Mouse (Mus musculus) midbrain, embryonic 15.5 days (tissue): ENCODE results near the gene Aldh3a2. TPM values are rescaled to one million over a fixed set of nuclear protein-coding genes. Genes with fewer than 3 reads are reported as not detected.

Experiments
- ATAC-seq: fragments of 200-750 bp; cut with Nextera tagmentation; replicated peaks from 2 replicates; pipeline ENCODE4 v1.8.0; 2017; ENCODE audit warnings: moderate TSS enrichment
- H3K27ac ChIP-seq: fragments of 300-500 bp; sonication (generic); 2 replicates; pipeline ENCODE4 v1.5.1; 2015; ENCODE audit warnings: mild to moderate bottlenecking, inconsistent platforms
- H3K27me3 ChIP-seq: fragments of 300-500 bp; sonication (generic); replicated peaks from 2 replicates; pipeline ENCODE4 v1.6.1; 2015; ENCODE audit warnings: inconsistent platforms
- H3K36me3 ChIP-seq: fragments of 300-500 bp; sonication (generic); replicated peaks from 2 replicates; pipeline ENCODE4 v1.6.1; 2015; ENCODE audit warnings: inconsistent platforms
- H3K4me1 ChIP-seq: fragments of 300-500 bp; sonication (generic); 2 replicates; pipeline ENCODE4 v1.6.1; 2015; ENCODE audit warnings: inconsistent platforms
- H3K4me2 ChIP-seq: fragments of 300-500 bp; sonication (generic); 2 replicates; pipeline ENCODE4 v1.6.1; 2015; ENCODE audit warnings: inconsistent platforms, mild to moderate bottlenecking, moderate library complexity
- H3K4me3 ChIP-seq: fragments of 300-500 bp; sonication (generic); 2 replicates; pipeline ENCODE4 v1.5.1; 2015; ENCODE audit warnings: mild to moderate bottlenecking, inconsistent platforms
- H3K9ac ChIP-seq: fragments of 300-500 bp; sonication (generic); 2 replicates; pipeline ENCODE4 v1.6.1; 2015; ENCODE audit warnings: mild to moderate bottlenecking, inconsistent platforms
- H3K9me3 ChIP-seq: fragments of 300-500 bp; sonication (generic); 2 replicates; pipeline ENCODE4 v1.6.1; 2016; ENCODE audit warnings: inconsistent platforms
- WGBS: fragments of 180-500 bp; shearing (Covaris S2); methylation state at CpG from one replicate; pipeline ENCODE4 v1.1.7; 2015; ENCODE audit warnings: mixed read lengths; 5-methylcytosine and 5-hydroxymethylcytosine counted together
- polyA plus RNA-seq: library from polyadenylated mRNA; unstranded; fragments of >200 nt; fragmentation: Nextera tagmentation; extraction: Ambion mirVana; gene quantifications from 2 replicates; pipeline ENCODE4 v1.2.1, GENCODE M21; 2015

Aldh3a2 gene
- polyA plus RNA-seq, 1 experiment from 2014 or later, result 27.0 TPM

- H3K27ac ChIP-seq, result no peak overlapping the region
- H3K36me3 ChIP-seq, result no peaks in the 10 kb centered on the region
Observed at GRCm38 (mm10) chr11:61225511-61225910, 41.8 kb downstream of the Aldh3a2 start.

GRCm38 (mm10) chr11:61224907-61225306, 42.4 kb downstream of the Aldh3a2 start:
- ATAC-seq, result no peak
- no peaks in the 10 kb centered on the region for H3K9me3 ChIP-seq
- H3K4me3 ChIP-seq, result no peak overlapping the region
- H3K9ac ChIP-seq, result no peak overlapping the region
- H3K27ac ChIP-seq, result no peak overlapping the region
- no peak overlapping the region for H3K4me2 ChIP-seq
- 85% methylated on average over 10 of the region's 10 CpGs for WGBS
- no peaks in the 10 kb centered on the region for H3K36me3 ChIP-seq
- no peaks in the 10 kb centered on the region for H3K4me1 ChIP-seq
- H3K27me3 ChIP-seq, result no peaks in the 10 kb centered on the region

More at GRCm38 (mm10) chr11:61225511-61225910, 41.8 kb downstream of the Aldh3a2 start:
- Histone ChIP-seq H3K4me1 (no peaks in the 10 kb centered on the region), H3K27me3 (no peaks in the 10 kb centered on the region), H3K4me3 (no peak overlapping the region), H3K9me3 (no peaks in the 10 kb centered on the region), H3K9ac (no peak overlapping the region), H3K4me2 (no peak overlapping the region)
- no peak for ATAC-seq
- WGBS, result 80% methylated on average over 4 of the region's 4 CpGs

DNA sequence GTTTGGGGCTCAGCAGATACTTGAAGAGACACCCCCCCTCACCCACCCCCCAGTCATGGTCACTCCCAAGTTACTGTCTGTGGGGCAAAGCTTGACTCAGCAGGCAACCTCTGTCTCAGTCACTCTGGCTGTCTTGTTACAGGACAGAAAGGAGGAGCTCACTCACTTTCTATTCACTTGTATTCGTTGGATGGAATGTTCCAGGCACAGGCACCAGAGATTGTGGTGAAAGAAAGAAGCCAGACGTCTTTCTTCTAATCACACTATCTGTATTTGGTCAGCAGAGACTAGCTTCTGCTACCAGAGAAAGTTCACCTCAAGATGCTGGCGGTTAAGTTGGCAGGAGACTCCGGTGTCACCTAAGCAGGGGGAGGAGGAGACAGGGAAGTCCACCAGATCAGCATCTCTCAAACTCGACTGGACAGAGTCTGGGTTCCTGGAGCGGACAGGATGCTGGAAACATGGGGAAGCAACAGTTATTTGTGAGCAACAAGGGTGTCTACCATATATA, 43.0 kb downstream of the Aldh3a2 start:
- no peaks in the 10 kb centered on the region for H3K4me1 ChIP-seq
- H3K36me3 ChIP-seq, result no peaks in the 10 kb centered on the region
- no peak overlapping the region for H3K4me3 ChIP-seq
- WGBS, result 77% methylated on average over 6 of the region's 6 CpGs
- no peak overlapping the region for H3K4me2 ChIP-seq
- no peak overlapping the region for H3K27ac ChIP-seq
- H3K9ac ChIP-seq, result no peak overlapping the region
- H3K9me3 ChIP-seq, result no peaks in the 10 kb centered on the region
- H3K27me3 ChIP-seq, result no peaks in the 10 kb centered on the region
- ATAC-seq, result no peak

DNA sequence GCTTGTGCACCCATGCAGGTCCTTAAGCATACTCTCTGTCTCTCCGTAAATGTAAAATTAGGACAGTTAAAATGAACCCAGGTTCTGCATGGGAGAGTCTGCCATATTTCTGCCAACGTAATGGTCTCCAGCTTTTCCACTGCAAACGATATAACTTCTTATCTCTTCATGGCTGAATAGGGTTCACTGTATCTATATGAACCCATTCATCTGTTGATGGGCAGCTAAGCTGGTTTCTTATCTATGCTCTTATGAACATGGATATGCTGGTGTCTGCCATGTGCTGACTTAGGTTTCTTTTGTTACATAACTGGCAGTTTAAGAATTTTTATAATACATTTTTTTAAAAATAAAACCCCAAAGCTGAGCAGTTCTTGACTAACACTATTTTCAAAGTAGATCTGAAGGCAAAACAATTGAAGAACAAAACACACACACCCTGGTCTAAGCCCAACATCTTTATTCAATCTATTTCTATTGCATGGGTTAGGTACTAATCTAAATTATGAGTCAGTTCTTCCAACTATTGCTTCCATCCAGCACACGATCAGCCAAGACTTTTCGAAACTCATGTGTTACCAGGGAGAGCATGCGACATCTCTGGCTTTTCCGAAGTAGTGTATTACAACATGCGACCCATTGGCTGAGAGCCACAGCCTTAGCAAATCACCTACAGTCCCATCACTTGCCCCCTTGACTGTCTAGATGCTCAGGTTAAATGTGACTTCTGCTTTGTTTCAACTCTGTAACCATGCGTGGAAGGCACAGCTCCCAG, 44.1 kb downstream of the Aldh3a2 start:
- Histone ChIP-seq H3K27me3 (no peaks in the 10 kb centered on the region), H3K4me3 (no peak overlapping the region), H3K4me1 (no peaks in the 10 kb centered on the region), H3K27ac (no peak overlapping the region), H3K9me3 (no peaks in the 10 kb centered on the region), H3K9ac (no peak overlapping the region), H3K36me3 (no peaks in the 10 kb centered on the region), H3K4me2 (no peak overlapping the region)
- no peak for ATAC-seq
- WGBS, result 88% methylated on average over 9 of the region's 9 CpGs

DNA sequence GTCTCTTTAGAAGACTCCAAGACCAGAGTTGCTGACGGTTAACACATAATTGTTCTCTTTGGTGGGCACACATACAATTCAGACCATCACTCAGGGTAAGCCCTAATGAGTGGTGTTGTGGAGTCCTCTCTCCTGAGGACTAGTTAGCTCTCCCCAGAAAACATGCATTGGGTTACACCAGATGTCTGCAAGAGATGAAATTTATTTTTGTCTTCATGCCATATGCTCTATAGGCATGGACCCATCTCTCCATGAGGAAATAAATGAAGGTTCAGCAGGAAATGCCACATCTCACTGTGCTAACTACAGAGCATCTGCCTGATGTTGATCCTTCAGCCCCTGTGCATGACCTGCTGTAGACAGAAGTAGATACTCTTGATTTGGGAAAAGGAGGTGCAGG, 45.3 kb downstream of the Aldh3a2 start:
- Histone ChIP-seq H3K9me3 (no peaks in the 10 kb centered on the region), H3K4me3 (no peak overlapping the region), H3K36me3 (no peaks in the 10 kb centered on the region), H3K4me2 (no peak overlapping the region), H3K4me1 (no peaks in the 10 kb centered on the region), H3K27me3 (no peaks in the 10 kb centered on the region), H3K9ac (no peak overlapping the region), H3K27ac (no peak overlapping the region)
- no peak for ATAC-seq
- 90% methylated on average over 1 of the region's 1 CpGs for WGBS

DNA sequence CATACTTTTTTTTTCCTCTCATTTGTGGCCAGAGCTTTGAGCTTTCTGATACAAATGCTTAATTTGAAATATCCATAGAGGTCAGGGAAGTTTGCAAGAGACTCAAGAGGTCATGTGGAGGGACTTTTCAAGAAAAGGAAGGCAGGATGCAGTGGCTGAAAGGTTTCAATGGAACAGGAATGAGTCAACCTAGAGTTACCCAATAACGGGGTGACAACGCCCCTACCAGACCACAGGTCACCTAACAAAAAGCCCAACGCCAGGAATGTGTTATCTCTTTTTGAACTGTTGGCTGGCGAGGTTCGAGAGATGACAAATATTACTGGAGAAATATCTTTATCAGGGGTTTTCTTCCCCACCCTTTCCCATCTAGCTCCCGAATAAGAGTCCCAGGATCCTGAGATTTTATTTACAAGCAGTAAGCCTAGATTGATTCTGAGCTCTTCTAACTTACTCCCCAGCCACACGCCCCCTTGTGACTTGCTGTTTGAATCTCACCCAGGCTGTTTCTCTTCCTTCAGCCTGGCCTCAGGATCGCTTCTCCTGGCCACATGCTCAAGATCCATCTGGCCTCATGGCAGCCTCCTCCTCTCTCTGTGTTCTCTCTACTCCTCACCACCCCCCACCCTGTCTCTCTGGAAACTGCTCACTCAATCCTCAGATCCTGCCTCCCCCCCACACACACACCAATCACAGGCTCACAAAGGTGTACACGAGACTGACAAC, 46.9 kb downstream of the Aldh3a2 start:
- WGBS, result 69% methylated on average over 9 of the region's 9 CpGs
- no peak overlapping the region for H3K4me2 ChIP-seq

DNA sequence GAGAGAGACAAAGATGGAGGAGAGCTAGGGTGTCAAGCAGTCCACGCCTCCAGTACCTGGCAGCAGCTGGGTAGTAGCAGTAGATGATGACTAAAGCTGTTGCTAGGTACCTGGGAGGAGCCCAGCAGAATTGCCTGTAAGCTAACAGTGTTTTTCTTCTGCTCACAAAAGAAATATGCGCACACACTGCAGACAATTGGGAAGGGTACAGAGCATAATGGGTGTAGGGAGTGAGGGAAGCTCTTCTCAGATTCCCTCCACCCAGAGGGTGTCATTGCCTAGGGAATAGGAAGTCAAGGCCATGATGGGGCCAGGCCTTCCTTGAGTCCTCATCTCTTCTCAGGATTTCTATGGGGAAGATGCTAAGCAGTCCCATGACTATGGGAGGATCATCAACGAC, 51.3 kb downstream of the Aldh3a2 start:
- H3K27ac ChIP-seq, result no peak overlapping the region
- no peak overlapping the region for H3K4me3 ChIP-seq
- H3K36me3 ChIP-seq, result no peaks in the 10 kb centered on the region
- no peaks in the 10 kb centered on the region for H3K9me3 ChIP-seq
- H3K9ac ChIP-seq, result no peak overlapping the region
- H3K27me3 ChIP-seq, result no peaks in the 10 kb centered on the region
- H3K4me2 ChIP-seq, result no peak overlapping the region
- no peak for ATAC-seq
- H3K4me1 ChIP-seq, result no peaks in the 10 kb centered on the region
- 95% methylated on average over 3 of the region's 3 CpGs for WGBS

More for the DNA sequence above, 46.9 kb downstream of the Aldh3a2 start:
- H3K27ac ChIP-seq, result no peak overlapping the region
- H3K4me1 ChIP-seq, result no peaks in the 10 kb centered on the region
- no peak overlapping the region for H3K9ac ChIP-seq
- H3K9me3 ChIP-seq, result no peaks in the 10 kb centered on the region
- no peaks in the 10 kb centered on the region for H3K36me3 ChIP-seq
- no peak for ATAC-seq
- no peak overlapping the region for H3K4me3 ChIP-seq
- H3K27me3 ChIP-seq, result no peaks in the 10 kb centered on the region

DNA sequence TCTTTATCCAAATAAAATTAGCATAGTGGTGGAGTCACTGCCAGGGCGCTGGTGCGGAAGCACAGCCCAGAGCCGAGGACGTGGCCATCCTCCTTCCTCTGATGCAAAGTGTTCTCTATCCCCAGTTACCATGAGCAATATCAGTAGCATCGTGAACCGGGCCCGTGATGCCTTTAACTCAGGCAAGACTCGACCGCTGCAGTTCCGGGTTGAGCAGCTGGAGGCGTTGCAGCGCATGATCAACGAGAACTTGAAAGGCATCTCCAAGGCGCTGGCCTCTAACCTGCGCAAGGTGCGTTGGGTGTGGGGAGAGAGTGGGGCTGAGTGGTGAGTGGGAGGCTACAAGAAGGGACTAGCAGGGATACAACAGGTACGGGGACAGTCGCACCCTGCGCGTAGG, 55.2 kb downstream of the Aldh3a2 start:
- Histone ChIP-seq H3K27me3 (no peaks in the 10 kb centered on the region), H3K4me1 (no peaks in the 10 kb centered on the region), H3K4me2 (no peak overlapping the region), H3K27ac (no peak overlapping the region), H3K36me3 (no peaks in the 10 kb centered on the region), H3K4me3 (no peak overlapping the region), H3K9me3 (no peaks in the 10 kb centered on the region), H3K9ac (no peak overlapping the region)
- ATAC-seq, result no peak
- 45% methylated on average over 20 of the region's 20 CpGs for WGBS

DNA sequence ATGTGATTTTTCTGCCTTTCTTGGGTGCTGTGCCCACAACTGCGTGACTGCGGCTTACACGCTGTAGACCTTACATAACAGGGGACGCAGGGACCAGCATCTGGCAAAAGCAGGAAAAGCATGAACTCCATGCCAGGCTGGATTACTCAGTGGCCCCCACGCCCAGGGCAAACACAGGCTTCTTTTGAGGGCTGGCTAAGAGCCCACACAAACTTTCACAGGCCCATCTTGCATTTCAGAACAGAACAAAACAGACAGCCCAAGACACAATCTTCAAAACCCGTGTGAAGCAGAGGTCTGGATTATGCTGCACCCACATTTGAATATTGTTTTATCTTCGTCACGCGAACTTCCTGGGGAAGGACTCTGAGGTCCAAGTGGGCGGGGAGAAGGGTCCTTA, 58.9 kb downstream of the Aldh3a2 start:
- Histone ChIP-seq H3K4me2 (no peak overlapping the region), H3K9me3 (no peaks in the 10 kb centered on the region), H3K27ac (no peak overlapping the region), H3K9ac (no peak overlapping the region), H3K4me1 (no peaks in the 10 kb centered on the region), H3K27me3 (no peaks in the 10 kb centered on the region), H3K36me3 (no peaks in the 10 kb centered on the region), H3K4me3 (no peak overlapping the region)
- WGBS, result 80% methylated on average over 10 of the region's 10 CpGs
- ATAC-seq, result no peak

DNA sequence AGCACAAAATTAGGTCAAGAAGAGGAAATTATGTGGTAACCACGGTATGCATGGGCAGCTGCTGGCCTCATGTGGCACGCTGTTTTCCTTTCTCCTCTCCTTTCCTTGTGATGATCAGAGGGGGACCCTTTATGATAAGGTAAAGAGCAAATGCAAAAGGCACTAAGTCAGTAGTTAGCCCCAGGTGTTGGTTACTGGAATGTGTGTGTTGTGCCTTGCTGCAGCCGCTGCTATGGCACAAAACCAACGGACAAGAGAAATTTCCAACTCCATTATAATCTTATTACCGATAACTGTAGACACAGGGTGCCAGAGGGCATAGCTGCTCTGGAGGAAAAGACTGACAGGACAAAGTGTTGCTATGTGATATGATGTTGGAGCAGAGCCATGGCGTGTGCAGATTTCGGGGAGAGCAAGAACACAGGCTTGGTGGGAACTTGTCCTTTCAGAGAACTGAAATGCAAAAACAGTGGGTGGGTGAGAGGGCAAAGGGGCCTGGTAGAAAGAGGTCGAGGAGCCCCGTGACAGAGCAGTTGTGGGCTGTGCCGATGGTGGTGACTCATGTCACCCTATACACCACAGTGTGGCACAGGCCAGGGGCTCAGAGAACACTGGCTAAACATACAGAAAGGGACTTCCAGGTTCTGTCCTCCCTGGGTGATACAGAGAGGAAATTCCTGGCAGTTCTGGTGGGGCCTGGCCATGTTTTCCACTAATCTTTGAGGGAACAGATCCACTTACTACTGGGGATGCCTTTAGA, 59.6 kb downstream of the Aldh3a2 start, which contains the start of gene Aldh3a1:
Gene Aldh3a1 (plus strand): TSS at position 51 of the 760 bp plus-strand sequence.
- Histone ChIP-seq H3K36me3 (no peaks in the 10 kb centered on the region), H3K4me3 (no peak within 1 kb of the TSS), H3K9ac (no peak within 1 kb of the TSS), H3K4me1 (no peaks in the 10 kb centered on the region), H3K4me2 (no peak within 1 kb of the TSS), H3K27ac (no peak within 1 kb of the TSS), H3K9me3 (no peaks in the 10 kb centered on the region), H3K27me3 (no peaks in the 10 kb centered on the region)
- 73% methylated on average over 10 of the region's 10 CpGs for WGBS
- ATAC-seq, result no peak

DNA sequence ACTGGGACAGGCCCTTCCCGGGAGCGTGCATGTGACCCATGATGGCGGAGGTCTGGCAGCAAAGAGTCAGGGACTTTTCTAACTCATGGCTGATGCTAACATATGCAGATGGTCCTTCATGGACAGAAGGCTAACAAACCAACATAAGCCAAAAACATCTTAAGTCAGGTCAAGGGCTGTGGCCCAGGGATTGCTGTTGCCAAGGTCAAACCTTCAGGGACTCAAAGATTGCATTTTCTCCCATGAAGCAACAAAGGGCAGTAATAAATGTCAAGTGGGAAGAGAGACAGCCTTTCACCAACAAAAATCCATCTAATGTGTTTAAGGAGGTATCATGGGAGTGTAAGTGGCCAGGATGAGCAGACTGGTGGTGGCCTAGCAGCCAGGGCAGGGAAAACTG, 61.1 kb downstream of the Aldh3a2 start:
- WGBS, result 96% methylated on average over 3 of the region's 3 CpGs
- no peak for ATAC-seq

More for the DNA sequence above, 61.1 kb downstream of the Aldh3a2 start:
- Histone ChIP-seq H3K9ac (no peak overlapping the region), H3K27me3 (no peaks in the 10 kb centered on the region), H3K36me3 (no peaks in the 10 kb centered on the region), H3K4me3 (no peak overlapping the region), H3K27ac (no peak overlapping the region), H3K9me3 (no peaks in the 10 kb centered on the region), H3K4me2 (no peak overlapping the region), H3K4me1 (no peaks in the 10 kb centered on the region)
